Mouse (Mus musculus) stomach, postnatal 0 days (tissue): ENCODE results near the gene Xkr7. TPM values are rescaled to one million over a fixed set of nuclear protein-coding genes. Genes with fewer than 3 reads are reported as not detected.
A peak's percentile ranks its signal among the peaks of the same experiment; 100 is the strongest.

Experiments
- ATAC-seq: fragments of 200-750 bp; cut with Nextera tagmentation; 2 replicates; pipeline ENCODE4 v1.8.0; 2017; ENCODE audit not compliant: low FRiP score, low TSS enrichment
- DNase-seq: peaks from one replicate; pipeline ENCODE4 v3.0.0-alpha.2; 2016; ENCODE audit warnings: low spot score
- H3K27ac ChIP-seq: fragments of 300-500 bp; sonication (generic); replicated peaks from 2 replicates; pipeline ENCODE4 v1.5.1; 2014; ENCODE audit warnings: mild to moderate bottlenecking, control low read depth
- H3K27me3 ChIP-seq: fragments of 300-500 bp; sonication (generic); 2 replicates; pipeline ENCODE4 v1.6.1; 2014; ENCODE audit warnings: low read length; ENCODE audit not compliant: control insufficient read depth, insufficient read depth
- H3K36me3 ChIP-seq: fragments of 300-500 bp; sonication (generic); 2 replicates; pipeline ENCODE4 v1.6.1; 2014; ENCODE audit warnings: low read length, mixed read lengths; ENCODE audit not compliant: control insufficient read depth, insufficient read depth
- H3K4me1 ChIP-seq: fragments of 300-500 bp; sonication (generic); replicated peaks from 2 replicates; pipeline ENCODE4 v1.6.1; 2014; ENCODE audit warnings: antibody characterized with exemption; ENCODE audit not compliant: control insufficient read depth, insufficient read depth
- H3K4me2 ChIP-seq: fragments of 300-500 bp; sonication (generic); replicated peaks from 2 replicates; pipeline ENCODE4 v1.6.1; 2014; ENCODE audit warnings: low read depth, mild to moderate bottlenecking, control low read depth, moderate library complexity
- H3K4me3 ChIP-seq: fragments of 300-500 bp; sonication (generic); 2 replicates; pipeline ENCODE4 v1.5.1; 2014; ENCODE audit warnings: low read depth, low read length, control low read depth
- H3K9ac ChIP-seq: fragments of 300-500 bp; sonication (generic); 2 replicates; pipeline ENCODE4 v1.6.1; 2014; ENCODE audit warnings: mild to moderate bottlenecking, low read length, control low read depth, mixed read lengths
- H3K9me3 ChIP-seq: fragments of 300-500 bp; sonication (generic); 2 replicates; pipeline ENCODE4 v1.6.1; 2016; ENCODE audit warnings: low read length; ENCODE audit not compliant: control insufficient read depth
- CTCF ChIP-seq: IDR thresholded peaks from 2 replicates; pipeline ENCODE4 v1.5.1; 2016; ENCODE audit warnings: antibody characterized with exemption, low read depth, mild to moderate bottlenecking, moderate library complexity
- EP300 ChIP-seq: optimal IDR thresholded peaks from 2 replicates; pipeline ENCODE3; 2016; ENCODE audit warnings: antibody characterized with exemption
- WGBS: fragments of 180-500 bp; shearing (Covaris S2); extraction: QIAGEN DNeasy Blood & Tissue Kit; methylation state at CpG from one replicate; pipeline ENCODE4 v1.1.7; 2014; 5-methylcytosine and 5-hydroxymethylcytosine counted together
- polyA plus RNA-seq: library from polyadenylated mRNA; unstranded; fragments of >200 nt; fragmentation: Nextera tagmentation; extraction: Ambion mirVana; gene quantifications from 2 replicates; pipeline ENCODE4 v1.2.1, GENCODE M21; 2015

Gene Xkr7
- polyA plus RNA-seq, 1 experiment from 2014 or later = not detected

GRCm38 (mm10) chr2:153036690-153037089 is 5.0 kb downstream of the Xkr7 start:
- no peaks in the 10 kb centered on the region; the same call in 1 of the 2 replicates for H3K4me1 ChIP-seq
- no peak for ATAC-seq
- no peaks in the 10 kb centered on the region for H3K9me3 ChIP-seq
- TF ChIP-seq EP300 (no peak), CTCF (no peak)
- no peak overlapping the region for H3K27ac ChIP-seq
- H3K36me3 ChIP-seq = no peaks in the 10 kb centered on the region
- 29% methylated on average over 2 of the region's 2 CpGs for WGBS
- DNase-seq = no peak
- peaks cover 6% of the 10 kb centered on the region; the same call in 1 of the 2 replicates for H3K27me3 ChIP-seq
- H3K4me2 ChIP-seq = no peak overlapping the region
- H3K9ac ChIP-seq = no peak overlapping the region
- no peak overlapping the region for H3K4me3 ChIP-seq

DNA sequence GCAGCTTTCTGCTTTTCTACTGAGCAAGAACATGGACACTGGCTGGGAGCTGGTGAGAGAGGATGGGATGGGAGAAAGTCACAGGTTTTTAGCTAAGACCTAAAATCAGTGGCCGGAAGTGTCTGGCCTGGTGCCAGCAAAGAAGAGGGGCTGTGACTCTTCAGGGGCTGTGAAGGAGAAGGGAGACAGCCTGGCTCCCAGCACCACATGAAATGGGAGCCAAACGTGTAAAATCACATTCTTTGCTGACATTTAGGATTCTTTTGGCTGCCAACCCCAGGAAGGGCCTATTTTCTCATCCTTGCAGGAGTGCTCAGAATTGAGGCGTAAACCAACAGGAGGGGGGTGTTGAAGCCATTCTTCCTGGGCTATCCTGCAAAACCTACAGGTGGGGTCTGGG is 12.2 kb downstream of the Xkr7 start:
- no peak for DNase-seq

GRCm38 (mm10) chr2:153045884-153046299 is 14.2 kb downstream of the Xkr7 start:
- Histone ChIP-seq H3K4me2 (no peak overlapping the region), H3K27ac (no peak overlapping the region), H3K4me3 (no peak overlapping the region), H3K9ac (no peak overlapping the region), H3K27me3 (no peaks in the 10 kb centered on the region), H3K9me3 (no peaks in the 10 kb centered on the region), H3K4me1 (no peaks in the 10 kb centered on the region), H3K36me3 (no peaks in the 10 kb centered on the region)
- no peak for ATAC-seq
- no peak for DNase-seq
- 39% methylated on average over 8 of the region's 8 CpGs for WGBS
- TF ChIP-seq CTCF (no peak), EP300 (no peak)

More for the DNA sequence above, 12.2 kb downstream of the Xkr7 start:
- Histone ChIP-seq H3K27me3 (no peaks in the 10 kb centered on the region), H3K4me1 (no peaks in the 10 kb centered on the region), H3K27ac (no peak overlapping the region), H3K9me3 (no peaks in the 10 kb centered on the region), H3K4me3 (no peak overlapping the region), H3K36me3 (no peaks in the 10 kb centered on the region), H3K4me2 (no peak overlapping the region), H3K9ac (no peak overlapping the region)
- 55% methylated on average over 3 of the region's 3 CpGs for WGBS
- TF ChIP-seq CTCF (no peak), EP300 (no peak)
- ATAC-seq = no peak

- Histone ChIP-seq H3K27ac (no peak overlapping the region), H3K4me2 (no peak overlapping the region), H3K4me3 (no peak overlapping the region), H3K9ac (no peak overlapping the region), H3K27me3 (no peaks in the 10 kb centered on the region), H3K4me1 (no peaks in the 10 kb centered on the region), H3K9me3 (no peaks in the 10 kb centered on the region), H3K36me3 (no peaks in the 10 kb centered on the region)
- DNase-seq = peak; percentile 45
- 37% methylated on average over 17 of the region's 17 CpGs for WGBS
- ATAC-seq = no peak
- no peak for TF ChIP-seq EP300
- peak; percentile 76 for TF ChIP-seq CTCF
These were observed 16.3 kb downstream of the Xkr7 start for GRCm38 (mm10) chr2:153047828-153048465.

DNA sequence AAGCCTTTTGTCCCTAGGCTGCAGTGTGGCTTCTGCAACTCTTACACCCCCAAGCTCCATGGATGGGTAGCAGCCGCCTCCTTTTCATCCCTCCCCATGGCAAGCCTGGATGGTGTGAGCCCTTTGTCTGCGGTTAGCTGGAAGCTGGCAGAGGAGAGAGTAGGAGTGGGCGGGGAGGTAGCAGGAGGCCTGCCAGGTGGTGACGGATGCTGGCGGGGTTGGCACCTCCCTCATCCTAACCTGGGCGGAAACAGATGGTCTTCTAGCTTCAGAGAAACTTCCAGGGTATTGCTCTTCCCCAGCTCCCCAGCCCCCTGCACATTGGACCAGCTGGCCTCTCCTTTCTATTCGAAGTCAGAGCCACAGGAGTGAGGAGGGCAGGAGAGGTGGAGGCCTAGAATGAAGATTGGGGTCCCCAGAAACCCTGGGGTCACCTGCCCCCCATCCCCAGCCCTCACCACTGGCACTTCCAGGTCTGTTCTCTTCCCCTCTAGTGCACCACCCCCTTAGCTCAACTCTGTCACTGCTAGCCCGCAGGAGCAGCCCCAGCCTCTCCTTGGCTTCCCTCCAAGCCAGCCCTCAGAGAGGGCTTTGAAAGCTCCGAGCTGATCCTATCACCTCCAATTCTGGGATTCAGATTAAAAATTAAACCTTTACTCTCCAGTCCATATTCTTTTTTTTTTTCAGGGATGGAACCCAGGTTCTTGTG is 17.8 kb downstream of the Xkr7 start:
- Histone ChIP-seq H3K27me3 (no peaks in the 10 kb centered on the region), H3K9ac (no peak overlapping the region), H3K4me3 (no peak overlapping the region), H3K4me1 (no peaks in the 10 kb centered on the region), H3K9me3 (no peaks in the 10 kb centered on the region), H3K4me2 (no peak overlapping the region), H3K27ac (no peak overlapping the region), H3K36me3 (no peaks in the 10 kb centered on the region)
- ATAC-seq = 0 out of 2 replicates have a peak, but pooled peaks have one; percentile 28
- WGBS = 30% methylated on average over 9 of the region's 9 CpGs
- DNase-seq = no peak
- TF ChIP-seq CTCF (no peak), EP300 (no peak)

- Histone ChIP-seq H3K9ac (no peak overlapping the region), H3K4me3 (no peak overlapping the region), H3K36me3 (no peaks in the 10 kb centered on the region), H3K4me2 (no peak overlapping the region), H3K27ac (no peak overlapping the region), H3K4me1 (no peaks in the 10 kb centered on the region), H3K27me3 (no peaks in the 10 kb centered on the region), H3K9me3 (no peaks in the 10 kb centered on the region)
- 80% methylated on average over 4 of the region's 4 CpGs for WGBS
- DNase-seq (no peak), ATAC-seq (no peak)
- no peak for TF ChIP-seq CTCF
- TF ChIP-seq EP300 = no peak
These were observed 18.3 kb downstream of the Xkr7 start for GRCm38 (mm10) chr2:153049997-153050358.
